Mouse (Mus musculus): ENCODE measurements at regions not wholly inside any gene's neighbourhood (a gene's known extent, or its start where the extent isn't known, plus 50 kb on each side); places are given as distances from the start of the nearest gene placed in this dataset.
"Not testable (repeated sequence)": the region's sequence is repeated elsewhere in the genome, so short reads cannot be mapped to it uniquely, and the experiment has no call there.

DNA sequence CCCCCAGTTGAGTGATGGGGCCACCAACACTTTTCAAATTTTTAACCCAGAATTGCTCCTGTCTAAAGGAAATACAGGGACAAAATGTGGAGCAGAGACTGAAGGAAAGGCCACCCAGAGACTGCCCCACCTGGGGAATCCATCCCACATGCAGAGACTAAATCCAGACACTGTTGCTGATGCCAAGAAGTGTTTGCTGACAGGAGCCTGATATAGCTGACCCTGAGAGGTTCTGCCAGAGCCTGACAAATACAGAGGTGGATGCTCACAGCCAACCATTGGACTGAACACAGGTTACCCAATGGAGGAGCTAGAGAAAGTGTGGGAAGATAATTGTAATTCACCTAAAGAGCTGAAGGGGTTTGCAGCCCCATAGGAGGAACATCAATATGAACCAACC is 126.6 kb upstream of the Nhs start:
- H3K27ac ChIP-seq (ENCODE audit: low read depth); ATAC-seq (replicated peaks; ENCODE audit: low FRiP score, low TSS enrichment, low read depth); H3K9me3 ChIP-seq (ENCODE audit: control insufficient read depth, low read length); H3K9ac ChIP-seq (ENCODE audit: low read length); H3K4me3 ChIP-seq (ENCODE audit: low read depth, low read length); H3K27me3 ChIP-seq (replicated peaks; ENCODE audit: control insufficient read depth, insufficient read depth, low read length); DNase-seq (ENCODE audit: low spot score); H3K4me1 ChIP-seq (replicated peaks; ENCODE audit: control insufficient read depth, insufficient read depth, low read length); H3K36me3 ChIP-seq (ENCODE audit: control insufficient read depth, insufficient read depth, low read length); H3K4me2 ChIP-seq (ENCODE audit: low read length): not testable (repeated sequence)

DNA sequence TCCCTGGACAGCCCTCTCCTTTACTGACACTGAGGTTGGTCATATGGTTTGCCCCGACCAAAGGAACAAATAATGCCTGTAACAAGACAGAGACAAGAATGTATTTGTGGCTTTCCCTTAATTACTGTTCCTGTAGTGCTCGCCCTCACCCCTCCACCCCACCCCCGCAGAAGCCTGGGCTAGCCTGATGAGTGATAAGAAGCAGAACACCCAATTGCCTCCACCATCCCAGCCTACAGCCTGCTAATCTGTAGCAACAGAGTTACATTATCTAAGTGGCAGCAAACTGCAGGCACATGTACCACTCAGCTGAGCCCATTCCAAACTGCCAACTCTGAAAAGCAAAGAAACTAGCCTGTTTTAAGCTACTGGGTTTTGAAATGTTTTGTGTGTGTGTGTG is 124.7 kb upstream of the Nhs start:
- Histone ChIP-seq H3K9me3 (ENCODE audit: control insufficient read depth, low read length) (no peaks in the 10 kb centered on the region), H3K4me1 (replicated peaks; ENCODE audit: control insufficient read depth, insufficient read depth, low read length) (no peaks in the 10 kb centered on the region), H3K36me3 (ENCODE audit: control insufficient read depth, insufficient read depth, low read length) (no peaks in the 10 kb centered on the region), H3K27ac (ENCODE audit: low read depth) (no peak overlapping the region), H3K4me3 (ENCODE audit: low read depth, low read length) (no peak overlapping the region), H3K4me2 (ENCODE audit: low read length) (no peak overlapping the region), H3K27me3 (replicated peaks; ENCODE audit: control insufficient read depth, insufficient read depth, low read length) (no peaks in the 10 kb centered on the region), H3K9ac (ENCODE audit: low read length) (no peak overlapping the region)
- ATAC-seq (replicated peaks; ENCODE audit: low FRiP score, low TSS enrichment, low read depth) (no peak), DNase-seq (ENCODE audit: low spot score) (no peak)
- WGBS = 47% methylated on average over 3 of the region's 3 CpGs

DNA sequence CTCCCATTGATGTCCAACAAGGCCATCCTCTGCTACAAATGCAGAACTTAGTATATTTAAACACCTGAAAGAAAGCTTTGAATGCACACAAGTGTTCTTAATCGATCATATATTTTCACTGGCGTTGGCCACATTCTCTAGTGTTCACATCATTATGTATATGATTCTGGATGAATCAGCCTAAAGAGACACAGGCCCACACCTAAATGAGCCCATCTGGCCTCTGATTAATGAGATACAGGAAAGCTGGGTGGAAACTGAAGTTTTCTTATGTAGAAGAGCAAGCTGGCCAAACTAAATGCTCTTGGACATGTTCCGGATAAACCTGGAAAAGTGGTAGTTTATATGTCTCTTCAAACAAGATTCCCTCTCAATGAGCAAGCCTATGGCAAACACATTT is 123.2 kb upstream of the Nhs start:
- H3K4me1 ChIP-seq (replicated peaks; ENCODE audit: control insufficient read depth, insufficient read depth, low read length) = no peaks in the 10 kb centered on the region
- 0 out of 2 replicates have a peak, but pooled peaks cover 4% of the 10 kb centered on the region for H3K27me3 ChIP-seq (replicated peaks; ENCODE audit: control insufficient read depth, insufficient read depth, low read length)
- no peaks in the 10 kb centered on the region for H3K36me3 ChIP-seq (ENCODE audit: control insufficient read depth, insufficient read depth, low read length)
- WGBS = 93% methylated on average over 3 of the region's 3 CpGs
- no peak overlapping the region for H3K9ac ChIP-seq (ENCODE audit: low read length)
- DNase-seq (ENCODE audit: low spot score) (no peak), ATAC-seq (replicated peaks; ENCODE audit: low FRiP score, low TSS enrichment, low read depth) (no peak)
- H3K4me3 ChIP-seq (ENCODE audit: low read depth, low read length) = no peak overlapping the region
- no peak overlapping the region for H3K27ac ChIP-seq (ENCODE audit: low read depth)
- H3K9me3 ChIP-seq (ENCODE audit: control insufficient read depth, low read length) = no peaks in the 10 kb centered on the region
- H3K4me2 ChIP-seq (ENCODE audit: low read length) = no peak overlapping the region

DNA sequence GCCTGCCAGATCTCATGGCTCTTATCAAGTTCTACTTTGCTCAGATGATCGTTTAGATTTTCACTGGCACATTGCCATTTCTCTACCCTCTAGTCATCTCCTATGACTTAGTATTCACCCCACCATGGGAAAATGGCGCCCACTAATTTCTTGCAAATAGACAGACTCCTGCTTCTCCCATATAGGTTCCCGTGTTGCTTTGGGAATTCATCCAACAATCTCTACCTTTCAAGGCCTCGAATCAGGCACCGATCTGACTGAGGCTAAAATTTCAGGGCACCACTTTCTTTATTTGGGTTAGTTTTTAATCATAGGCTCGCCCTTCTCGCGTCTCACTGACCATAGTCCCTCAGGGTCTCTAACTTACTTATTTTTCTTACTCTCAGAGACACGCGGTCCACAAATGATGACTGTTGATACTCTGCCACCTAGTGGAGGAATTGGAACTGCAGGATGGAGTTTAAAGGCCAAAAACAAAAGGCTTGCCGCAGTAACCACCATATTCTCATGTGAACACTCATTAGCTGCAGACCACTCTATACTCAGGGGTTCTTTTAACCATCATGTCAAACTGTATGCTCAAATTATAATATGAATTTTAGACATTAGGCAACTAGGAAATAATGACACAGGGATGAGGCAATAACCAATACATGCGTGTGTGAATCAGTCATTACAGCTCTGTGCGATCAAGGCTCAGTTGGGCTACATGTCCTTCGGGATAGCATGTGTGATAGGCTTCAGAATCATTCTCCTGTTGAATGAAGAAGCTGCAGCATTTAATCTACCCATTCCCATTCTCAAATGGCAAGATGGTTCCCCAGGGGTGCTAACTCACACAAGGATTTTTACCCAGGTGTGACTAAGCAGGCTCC is 119.5 kb upstream of the Nhs start:
- H3K4me2 ChIP-seq (ENCODE audit: low read length) = no peak overlapping the region
- 0 out of 2 replicates have a peak, but pooled peaks cover 4% of the 10 kb centered on the region for H3K27me3 ChIP-seq (replicated peaks; ENCODE audit: control insufficient read depth, insufficient read depth, low read length)
- no peaks in the 10 kb centered on the region for H3K4me1 ChIP-seq (replicated peaks; ENCODE audit: control insufficient read depth, insufficient read depth, low read length)
- H3K9me3 ChIP-seq (ENCODE audit: control insufficient read depth, low read length) = no peaks in the 10 kb centered on the region
- H3K27ac ChIP-seq (ENCODE audit: low read depth) = no peak overlapping the region
- no peak overlapping the region for H3K9ac ChIP-seq (ENCODE audit: low read length)
- 52% methylated on average over 14 of the region's 14 CpGs for WGBS
- H3K4me3 ChIP-seq (ENCODE audit: low read depth, low read length) = no peak overlapping the region
- ATAC-seq (replicated peaks; ENCODE audit: low FRiP score, low TSS enrichment, low read depth) = no peak
- peak; percentile 71 for DNase-seq (ENCODE audit: low spot score)
- no peaks in the 10 kb centered on the region for H3K36me3 ChIP-seq (ENCODE audit: control insufficient read depth, insufficient read depth, low read length)

DNA sequence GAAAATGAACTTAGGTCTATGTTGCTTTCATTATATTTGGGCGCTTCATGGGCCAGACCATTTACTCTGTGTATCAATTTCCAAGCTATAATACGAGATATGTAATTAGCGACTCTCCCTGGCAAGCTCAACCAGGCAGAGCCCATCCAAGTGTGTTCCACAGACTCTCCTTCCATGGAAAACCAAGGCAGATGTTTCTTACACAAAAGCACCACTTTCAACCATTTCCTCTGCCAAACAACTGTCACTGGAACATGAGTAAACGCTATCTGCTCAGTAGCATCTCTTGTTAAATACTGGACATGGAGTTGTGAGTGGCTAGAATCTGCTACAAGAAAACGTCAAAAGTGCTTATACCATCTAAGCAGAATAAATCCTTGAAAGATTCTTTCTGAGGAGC is 115.1 kb upstream of the Nhs start:
- Histone ChIP-seq H3K9ac (ENCODE audit: low read length) (no peak overlapping the region), H3K4me2 (ENCODE audit: low read length) (no peak overlapping the region), H3K36me3 (ENCODE audit: control insufficient read depth, insufficient read depth, low read length) (no peaks in the 10 kb centered on the region), H3K27me3 (replicated peaks; ENCODE audit: control insufficient read depth, insufficient read depth, low read length) (0 out of 2 replicates have a peak, but pooled peaks cover 4% of the 10 kb centered on the region), H3K9me3 (ENCODE audit: control insufficient read depth, low read length) (no peaks in the 10 kb centered on the region), H3K4me3 (ENCODE audit: low read depth, low read length) (no peak overlapping the region), H3K27ac (ENCODE audit: low read depth) (no peak overlapping the region), H3K4me1 (replicated peaks; ENCODE audit: control insufficient read depth, insufficient read depth, low read length) (no peaks in the 10 kb centered on the region)
- no peak for ATAC-seq (replicated peaks; ENCODE audit: low FRiP score, low TSS enrichment, low read depth)
- no peak for DNase-seq (ENCODE audit: low spot score)
- 67% methylated on average over 5 of the region's 5 CpGs for WGBS

DNA sequence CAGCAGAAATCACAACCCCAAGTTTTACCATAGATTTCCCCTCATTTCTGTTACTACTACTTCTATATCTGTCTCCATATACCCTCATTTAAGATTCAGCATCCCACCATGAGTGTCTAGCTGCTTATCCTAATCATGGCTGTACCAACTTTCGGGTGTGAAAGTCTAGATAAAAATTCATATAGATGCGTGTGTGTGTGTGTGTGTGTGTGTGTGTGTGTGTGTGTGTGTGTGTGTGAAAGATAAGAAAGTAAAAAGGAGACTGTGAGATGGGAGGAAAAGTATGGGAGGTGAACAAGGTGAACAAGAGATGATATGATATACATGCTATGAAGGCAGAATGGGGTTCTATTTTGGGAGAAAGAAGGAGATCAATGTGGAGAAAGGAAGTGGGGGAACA is 111.7 kb upstream of the Nhs start:
- no peak for ATAC-seq (replicated peaks; ENCODE audit: low FRiP score, low TSS enrichment, low read depth)
- WGBS = 79% methylated on average over 2 of the region's 2 CpGs
- no peak overlapping the region for H3K9ac ChIP-seq (ENCODE audit: low read length)
- H3K36me3 ChIP-seq (ENCODE audit: control insufficient read depth, insufficient read depth, low read length) = no peaks in the 10 kb centered on the region
- H3K4me1 ChIP-seq (replicated peaks; ENCODE audit: control insufficient read depth, insufficient read depth, low read length) = no peaks in the 10 kb centered on the region
- no peaks in the 10 kb centered on the region for H3K27me3 ChIP-seq (replicated peaks; ENCODE audit: control insufficient read depth, insufficient read depth, low read length)
- H3K4me3 ChIP-seq (ENCODE audit: low read depth, low read length) = no peak overlapping the region
- H3K9me3 ChIP-seq (ENCODE audit: control insufficient read depth, low read length) = no peaks in the 10 kb centered on the region
- DNase-seq (ENCODE audit: low spot score) = no peak
- H3K27ac ChIP-seq (ENCODE audit: low read depth) = no peak overlapping the region
- no peak overlapping the region for H3K4me2 ChIP-seq (ENCODE audit: low read length)

DNA sequence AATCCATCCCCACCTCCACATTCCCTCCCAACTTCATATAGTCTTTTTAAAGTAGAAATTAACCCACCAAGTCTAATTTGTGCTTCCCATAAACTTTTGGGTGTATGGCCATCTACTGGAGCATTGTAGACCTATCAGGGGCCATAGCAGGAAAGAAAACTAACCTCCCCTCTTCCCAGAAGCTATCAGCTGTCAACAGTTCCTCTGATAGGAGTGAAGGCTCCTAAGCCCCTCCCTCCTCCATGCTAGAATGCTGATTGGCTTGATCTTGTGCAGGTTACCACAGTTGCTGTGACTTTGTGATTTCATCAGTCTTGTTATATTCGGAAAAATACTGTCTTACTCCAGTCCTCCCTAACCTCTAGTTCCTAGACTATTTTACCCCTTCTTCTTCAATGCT is 109.4 kb upstream of the Nhs start:
- Histone ChIP-seq H3K9ac (ENCODE audit: low read length) (no peak overlapping the region), H3K27me3 (replicated peaks; ENCODE audit: control insufficient read depth, insufficient read depth, low read length) (no peaks in the 10 kb centered on the region), H3K4me2 (ENCODE audit: low read length) (no peak overlapping the region), H3K36me3 (ENCODE audit: control insufficient read depth, insufficient read depth, low read length) (no peaks in the 10 kb centered on the region), H3K9me3 (ENCODE audit: control insufficient read depth, low read length) (no peaks in the 10 kb centered on the region), H3K4me1 (replicated peaks; ENCODE audit: control insufficient read depth, insufficient read depth, low read length) (no peaks in the 10 kb centered on the region), H3K27ac (ENCODE audit: low read depth) (no peak overlapping the region), H3K4me3 (ENCODE audit: low read depth, low read length) (no peak overlapping the region)
- WGBS = 83% methylated on average over 1 of the region's 1 CpGs
- DNase-seq (ENCODE audit: low spot score) (no peak), ATAC-seq (replicated peaks; ENCODE audit: low FRiP score, low TSS enrichment, low read depth) (no peak)

DNA sequence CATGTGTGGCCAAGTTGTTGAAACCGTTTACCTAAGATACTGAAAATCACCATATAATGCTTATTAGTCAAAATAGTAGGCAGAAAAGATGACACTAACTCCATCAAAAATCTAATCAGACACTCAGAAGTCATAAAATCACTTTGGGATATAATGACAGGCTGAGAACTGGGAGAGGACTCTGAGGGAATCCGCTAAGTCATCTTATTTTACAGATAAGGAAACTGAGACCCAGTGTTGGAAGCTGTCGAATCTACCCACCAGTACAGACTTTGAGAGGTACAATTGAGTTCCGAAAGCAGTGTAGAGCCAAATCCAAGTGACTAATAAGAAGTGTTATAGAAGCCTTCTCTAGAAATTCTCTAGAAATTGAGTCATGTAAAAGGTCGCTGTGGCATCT is 108.6 kb upstream of the Nhs start:
- no peak overlapping the region for H3K9ac ChIP-seq (ENCODE audit: low read length)

DNA sequence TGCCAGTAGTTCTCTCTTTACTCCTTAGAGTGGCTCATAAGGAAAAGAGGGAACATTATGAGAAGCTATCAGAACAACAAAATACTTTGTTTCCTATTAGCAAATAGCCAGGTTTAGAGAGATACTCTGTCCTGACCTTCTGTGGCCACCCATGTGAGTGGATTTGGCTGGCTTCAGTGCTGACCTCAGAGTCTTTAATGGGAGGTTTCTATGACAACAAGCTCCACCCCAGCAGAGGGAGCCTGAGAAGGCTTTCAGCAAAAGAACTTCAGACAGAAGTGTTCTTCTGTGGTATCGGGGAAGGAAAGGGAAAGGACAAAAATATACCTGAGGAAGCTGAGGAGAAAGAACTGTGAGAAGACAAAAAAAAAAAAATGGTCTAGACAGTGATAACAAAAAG is 108.1 kb upstream of the Nhs start:
- Histone ChIP-seq H3K36me3 (ENCODE audit: control insufficient read depth, insufficient read depth, low read length) (no peaks in the 10 kb centered on the region), H3K4me1 (replicated peaks; ENCODE audit: control insufficient read depth, insufficient read depth, low read length) (no peaks in the 10 kb centered on the region), H3K27ac (ENCODE audit: low read depth) (no peak overlapping the region), H3K27me3 (replicated peaks; ENCODE audit: control insufficient read depth, insufficient read depth, low read length) (no peaks in the 10 kb centered on the region), H3K4me3 (ENCODE audit: low read depth, low read length) (no peak overlapping the region), H3K9ac (ENCODE audit: low read length) (no peak overlapping the region), H3K9me3 (ENCODE audit: control insufficient read depth, low read length) (no peaks in the 10 kb centered on the region), H3K4me2 (ENCODE audit: low read length) (no peak overlapping the region)
- WGBS = 27% methylated on average over 1 of the region's 1 CpGs
- ATAC-seq (replicated peaks; ENCODE audit: low FRiP score, low TSS enrichment, low read depth) (no peak), DNase-seq (ENCODE audit: low spot score) (no peak)

More for the DNA sequence above, 108.6 kb upstream of the Nhs start:
- ATAC-seq (replicated peaks; ENCODE audit: low FRiP score, low TSS enrichment, low read depth) = no peak
- Histone ChIP-seq H3K27me3 (replicated peaks; ENCODE audit: control insufficient read depth, insufficient read depth, low read length) (no peaks in the 10 kb centered on the region), H3K4me2 (ENCODE audit: low read length) (no peak overlapping the region), H3K9me3 (ENCODE audit: control insufficient read depth, low read length) (no peaks in the 10 kb centered on the region), H3K27ac (ENCODE audit: low read depth) (no peak overlapping the region), H3K4me3 (ENCODE audit: low read depth, low read length) (no peak overlapping the region), H3K4me1 (replicated peaks; ENCODE audit: control insufficient read depth, insufficient read depth, low read length) (no peaks in the 10 kb centered on the region), H3K36me3 (ENCODE audit: control insufficient read depth, insufficient read depth, low read length) (no peaks in the 10 kb centered on the region)
- DNase-seq (ENCODE audit: low spot score) = no peak
- 87% methylated on average over 5 of the region's 5 CpGs for WGBS

All from intestine, embryonic 14.5 days (tissue).